ENCODE assay signal across 16 mouse cellular contexts in the genomic region with DNA sequence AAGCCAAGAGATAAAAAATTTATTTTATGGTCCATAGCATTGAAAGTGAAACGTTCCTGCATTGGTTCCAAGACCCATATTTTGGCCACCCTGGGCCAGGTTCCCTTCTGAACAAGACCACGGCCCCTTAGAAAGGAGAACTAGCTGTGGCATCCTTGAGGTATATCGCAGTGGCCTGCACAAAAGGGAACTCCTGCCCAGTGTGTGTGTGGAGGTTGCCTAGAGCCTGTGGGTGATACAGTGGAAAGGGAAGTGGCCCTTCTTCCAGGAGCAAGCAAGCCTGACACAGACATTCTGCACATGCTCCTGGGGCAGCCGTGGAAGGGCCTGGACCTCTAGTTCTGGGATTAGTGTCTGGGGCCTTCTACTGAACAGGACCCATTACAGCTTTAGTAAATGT.
A peak's percentile ranks its signal among the peaks of the same experiment; 100 is the strongest.
DNase-seq lines count a peak whose midpoint lies in the region; ATAC-seq and TF ChIP-seq lines count a peak whose summit lies in the region.
"Had no signal": no experiment of that assay in that cellular context is flagged by ENCODE, and none has a peak within 500 bp of the region (broad histone marks: within the 10 kb centered on the region; RNA-seq: fewer than 3 reads in every experiment).

No protein-coding gene starts in this region.

- H3K4me1 ChIP-seq in liver, embryonic 15.5 days (replicated peaks): peaks cover 93% of the 10 kb centered on the region
- H3K4me1 ChIP-seq in liver, embryonic 11.5 days (replicated peaks; ENCODE audit: control insufficient read depth, insufficient read depth, low read length): peaks cover 69% of the 10 kb centered on the region
- peaks cover 30 to 96% of the 10 kb centered on the region in 2 experiments for H3K4me1 ChIP-seq in CH12.LX (ENCODE audit: control insufficient read depth in 1 of 2, insufficient read depth in 2 of 2)

- H3K4me2 ChIP-seq in liver, embryonic 15.5 days: no peak overlapping the region
- no peak overlapping the region for H3K4me2 ChIP-seq in liver, embryonic 11.5 days
- H3K4me2 ChIP-seq in CH12.LX (ENCODE audit: insufficient read depth, low read depth, poor library complexity, severe bottlenecking): no peak overlapping the region
- H3K4me2 ChIP-seq: heart, embryonic 15.5 days; hindbrain, embryonic 14.5 days; lung, embryonic 14.5 days had no signal

- DNase-seq in liver, embryonic 11.5 days (ENCODE audit: low spot score): no peak
- DNase-seq in CH12.LX (ENCODE audit: extremely low read depth): peak; percentile 61
- peak; percentile 36 for DNase-seq in c-Kit-positive CD71-negative TER-119-negative erythroid progenitor cells, embryonic 14.5 days (ENCODE audit: low read depth)
- DNase-seq in monocyte, adult 2 months (ENCODE audit: low read depth in 1 of 2, low spot score in 2 of 2): peak; percentile 68 to 77
- no peak for DNase-seq in adipocyte (ENCODE audit: low spot score)
- no peak for DNase-seq in left cerebral cortex, postnatal 10 days (ENCODE audit: extremely low spot score in 1 of 2, low spot score in 2 of 2)
- DNase-seq: adrenal gland, postnatal 36 days; cerebellum, adult 9-10 months; lung, embryonic 14.5 days; right cerebral cortex, postnatal 25 days; thymus, postnatal 36 days had no signal

- H3K79me2 ChIP-seq in CH12.LX (replicated peaks; ENCODE audit: control insufficient read depth, extremely low read depth, insufficient read depth, poor library complexity, severe bottlenecking): no peaks in the 10 kb centered on the region

- no peaks in the 10 kb centered on the region for H3K27me3 ChIP-seq in liver, embryonic 15.5 days
- no peaks in the 10 kb centered on the region for H3K27me3 ChIP-seq in liver, embryonic 11.5 days (replicated peaks; ENCODE audit: control insufficient read depth, insufficient read depth, low read length)
- H3K27me3 ChIP-seq in CH12.LX (replicated peaks): no peaks in the 10 kb centered on the region
- H3K27me3 ChIP-seq: heart, embryonic 15.5 days had no signal

- 57% methylated on average over 4 of the region's 4 CpGs for WGBS in liver, embryonic 15.5 days (ENCODE audit: insufficient replicate concordance)
- 64% methylated on average over 4 of the region's 4 CpGs for WGBS in liver, embryonic 11.5 days

- no peak for TF ChIP-seq POLR2A in CH12.LX (IDR thresholded peaks at IDR 0.05; ENCODE audit: low read depth, low read length)

- TF ChIP-seq CTCF in CH12.LX (conservative IDR thresholded peaks at IDR 0.05 in 1 of 2, IDR thresholded peaks at IDR 0.05 in 1 of 2; ENCODE audit: low read depth in 2 of 2, low read length in 2 of 2): no peak

- no peak for TF ChIP-seq RAD21 in CH12.LX (IDR thresholded peaks at IDR 0.05; ENCODE audit: low read depth, low read length)

- in situ Hi-C loops in CH12.LX (cut with MboI; ENCODE audit: low pct_ligation_motif_present, low pct_unique_long_range_greater_than_20kb, low sequenced_read_pairs): no loop called here

- no peak overlapping the region for H3K4me3 ChIP-seq in liver, embryonic 15.5 days (replicated peaks)
- no peak overlapping the region for H3K4me3 ChIP-seq in liver, embryonic 11.5 days (ENCODE audit: low read depth, low read length)
- no peak overlapping the region for H3K4me3 ChIP-seq in CH12.LX (replicated peaks in 1 of 3; ENCODE audit: low read depth in 2 of 3, low read length in 2 of 3, poor library complexity in 1 of 3)
- H3K4me3 ChIP-seq: heart, embryonic 15.5 days; megakaryocyte, embryonic 14.5 days had no signal

- ATAC-seq in liver, embryonic 15.5 days (ENCODE audit: insufficient read depth): no peak
- ATAC-seq in liver, embryonic 11.5 days (replicated peaks; ENCODE audit: low FRiP score): no peak
- ATAC-seq: intestine, embryonic 16.5 days had no signal

- peak overlapping the region; percentile 19; the same call in 1 of the 2 replicates for H3K27ac ChIP-seq in liver, embryonic 15.5 days (replicated peaks)
- no peak overlapping the region for H3K27ac ChIP-seq in liver, embryonic 11.5 days (ENCODE audit: low read depth, low read length)
- no peak overlapping the region for H3K27ac ChIP-seq in CH12.LX (ENCODE audit: insufficient read depth, low read depth)
- H3K27ac ChIP-seq: heart, embryonic 15.5 days; hindbrain, embryonic 14.5 days had no signal

- no peaks in the 10 kb centered on the region for H3K9me3 ChIP-seq in liver, embryonic 15.5 days (replicated peaks)
- H3K9me3 ChIP-seq in liver, embryonic 11.5 days (ENCODE audit: control insufficient read depth, low read length): no peaks in the 10 kb centered on the region
- no peaks in the 10 kb centered on the region for H3K9me3 ChIP-seq in CH12.LX (replicated peaks; ENCODE audit: low read length)
- H3K9me3 ChIP-seq: heart, embryonic 15.5 days; megakaryocyte, embryonic 14.5 days had no signal

- no peak for TF ChIP-seq EP300 in CH12.LX (IDR thresholded peaks at IDR 0.05; ENCODE audit: low read length)

- no peak overlapping the region for H3K9ac ChIP-seq in liver, embryonic 15.5 days
- H3K9ac ChIP-seq in liver, embryonic 11.5 days (ENCODE audit: low read depth, low read length): no peak overlapping the region
- no peak overlapping the region for H3K9ac ChIP-seq in CH12.LX (ENCODE audit: insufficient read depth, low read depth)
- H3K9ac ChIP-seq: heart, embryonic 15.5 days; hindbrain, embryonic 14.5 days; lung, embryonic 14.5 days had no signal

- no peaks in the 10 kb centered on the region for H3K36me3 ChIP-seq in liver, embryonic 15.5 days (replicated peaks)
- no peaks in the 10 kb centered on the region for H3K36me3 ChIP-seq in liver, embryonic 11.5 days (ENCODE audit: control insufficient read depth, insufficient read depth, low read length)
- H3K36me3 ChIP-seq in CH12.LX (replicated peaks in 1 of 2; ENCODE audit: control insufficient read depth in 1 of 2, insufficient read depth in 1 of 2, low read length in 1 of 2): peaks cover 6 to 52% of the 10 kb centered on the region in 2 experiments
- H3K36me3 ChIP-seq: heart, embryonic 15.5 days had no signal

- intact Hi-C loops in left cerebral cortex, postnatal 10 days (cut with DNase I): no loop called here

- dilution Hi-C loops in CH12.LX (cut with MboI; ENCODE audit: extremely low pct_ligation_motif_present, extremely low pct_unique_long_range_greater_than_20kb, low sequenced_read_pairs): no loop called here

TF ChIP-seq in CH12.LX, 34 proteins besides CTCF, POLR2A, EP300 and RAD21:
- TF ChIP-seq NRF1 (IDR thresholded peaks at IDR 0.05; ENCODE audit: low read depth, low read length) (0 out of 2 replicates have a peak, but pooled peaks have one; percentile 4), POLR2AphosphoS2 (IDR thresholded peaks at IDR 0.05; ENCODE audit: low read depth, low read length) (no peak), GABPA (IDR thresholded peaks at IDR 0.05; ENCODE audit: insufficient replicate concordance, low read depth, low read length) (no peak), SMC3 (IDR thresholded peaks at IDR 0.05; ENCODE audit: low read depth, low read length) (no peak), ETS1 (conservative IDR thresholded peaks at IDR 0.05; ENCODE audit: low read depth, low read length) (no peak), MAX (IDR thresholded peaks at IDR 0.05; ENCODE audit: low read length) (no peak)

Comparison
In these comparisons a context has a peak if more than half of its experiments do, and no peak if none do; other contexts are left out.
1. DNase-seq: peak in CH12.LX (single experiment), c-Kit-positive CD71-negative TER-119-negative erythroid progenitor cells, embryonic 14.5 days (single experiment) and monocyte, adult 2 months (2 of 2); none in liver, embryonic 11.5 days (single experiment), adipocyte (single experiment) and left cerebral cortex, postnatal 10 days (0 of 2).